Mouse (Mus musculus): ENCODE measurements around the gene Psmb7.

GRCm38 (mm10) chr2:38616072-38616471 lies 27.8 kb downstream of the Psmb7 start:
- TF ChIP-seq POLR2A (IDR thresholded peaks at IDR 0.05; ENCODE audit: low read depth, low read length): no peak
- TF ChIP-seq CTCF (IDR thresholded peaks at IDR 0.05; ENCODE audit: extremely low read depth, insufficient read length, insufficient replicate concordance, low read depth, low read length): peak; percentile 6; the same call in 1 of the 2 replicates

Measured in small intestine, adult 2 months (tissue).